Mouse (Mus musculus) urinary bladder, adult 2 months (tissue): ENCODE results near the gene Cactin. TPM values are rescaled to one million over a fixed set of nuclear protein-coding genes. Genes with fewer than 3 reads are reported as not detected.

Experiments used
- DNase-seq: peaks from one replicate; pipeline ENCODE4 v3.0.0; 2022; ENCODE audit warnings: low spot score
- polyA plus RNA-seq: library from polyadenylated mRNA; depleted of rRNA; stranded (reverse); fragments of >200 nt; gene quantifications from 2 replicates; pipeline ENCODE4 v1.2.3, GENCODE M21; 2012; rRNA removed

The Cactin gene
- polyA plus RNA-seq, 1 experiment: 29.5 TPM

- DNase-seq: no peak
Measured at GRCm38 (mm10) chr10:81365073-81365472, 44.2 kb downstream of the Cactin start.

GRCm38 (mm10) chr10:81365672-81366476, 45.0 kb downstream of the Cactin start, which contains the start of gene 4930404N11Rik:
Gene 4930404N11Rik, minus strand, starts transcription at chr10:81365816.
- DNase-seq: no peak

GRCm38 (mm10) chr10:81366477-81367206, 45.7 kb downstream of the Cactin start:
- no peak for DNase-seq

- no peak for DNase-seq
Measured at GRCm38 (mm10) chr10:81367207-81367495, 46.2 kb downstream of the Cactin start.

- no peak for DNase-seq
Measured at GRCm38 (mm10) chr10:81375322-81375721, 54.4 kb downstream of the Cactin start.

Other genes starting within 250 kb of the Cactin start
- gene Creb3l3, start 222.2 kb upstream of the Cactin start, polyA plus RNA-seq: 1.1 and 1.2 TPM in 2 replicates
- 119 TPM in 2 replicates for gene Map2k2, start 215.2 kb upstream of the Cactin start, polyA plus RNA-seq
- gene Zbtb7a, start 185.9 kb upstream of the Cactin start, polyA plus RNA-seq: 30.0 and 39.0 TPM in 2 replicates
- 12.5 and 17.9 TPM in 2 replicates for gene Pias4, start 153.2 kb upstream of the Cactin start, polyA plus RNA-seq
- gene Eef2, start 144.5 kb upstream of the Cactin start, polyA plus RNA-seq: 1,109 and 1,486 TPM in 2 replicates
- gene Dapk3, start 138.1 kb upstream of the Cactin start, polyA plus RNA-seq: 58.2 and 61.1 TPM in 2 replicates
- gene 4930442H23Rik, start 137.3 kb upstream of the Cactin start, polyA plus RNA-seq: not detected in 2 replicates
- gene Nmrk2, start 119.1 kb upstream of the Cactin start, polyA plus RNA-seq: not detected in 2 replicates
- gene Atcay, start 90.3 kb upstream of the Cactin start, polyA plus RNA-seq: 0.10 and 0.13 TPM in 2 replicates
- gene Zfr2, start 87.9 kb upstream of the Cactin start, polyA plus RNA-seq: 29.3 and 34.4 TPM in 2 replicates
- gene Matk, start 68.2 kb upstream of the Cactin start, polyA plus RNA-seq: 2.2 and 2.6 TPM in 2 replicates
- 95.9 and 103 TPM in 2 replicates for gene Mrpl54, start 54.2 kb upstream of the Cactin start, polyA plus RNA-seq
- gene Apba3, start 54.1 kb upstream of the Cactin start, polyA plus RNA-seq: 45.9 and 48.3 TPM in 2 replicates
- 23.7 and 25.1 TPM in 2 replicates for gene Tjp3, start 29.5 kb upstream of the Cactin start, polyA plus RNA-seq
- 38.6 and 48.9 TPM in 2 replicates for gene Pip5k1c, start 28.1 kb upstream of the Cactin start, polyA plus RNA-seq
- 9.3 and 11.6 TPM in 2 replicates for gene Tbxa2r, start 7.6 kb downstream of the Cactin start, polyA plus RNA-seq
- 3.2 and 6.5 TPM in 2 replicates for gene Gipc3, start 22.2 kb downstream of the Cactin start, polyA plus RNA-seq
- gene Hmg20b, start 29.4 kb downstream of the Cactin start, polyA plus RNA-seq: 82.9 and 91.7 TPM in 2 replicates
- gene Mfsd12, start 36.4 kb downstream of the Cactin start, polyA plus RNA-seq: 12.1 and 12.4 TPM in 2 replicates
- gene 4930404N11Rik, start 44.7 kb downstream of the Cactin start, polyA plus RNA-seq: 1.9 and 2.1 TPM in 2 replicates
- gene Fzr1, start 57.4 kb downstream of the Cactin start, polyA plus RNA-seq: 34.1 and 34.4 TPM in 2 replicates
- 42.9 and 47.4 TPM in 2 replicates for gene Dohh, start 63.3 kb downstream of the Cactin start, polyA plus RNA-seq
- gene Gm48551, start 63.4 kb downstream of the Cactin start, polyA plus RNA-seq: 3.6 and 3.8 TPM in 2 replicates
- 2.7 and 3.6 TPM in 2 replicates for gene Gm48552, start 67.9 kb downstream of the Cactin start, polyA plus RNA-seq
- gene Smim24, start 71.9 kb downstream of the Cactin start, polyA plus RNA-seq: 5.0 and 6.9 TPM in 2 replicates
- gene Nfic, start 134.5 kb downstream of the Cactin start, polyA plus RNA-seq: 28.4 and 67.0 TPM in 2 replicates
- gene Celf5, start 161.6 kb downstream of the Cactin start, polyA plus RNA-seq: 0.44 and 0.49 TPM in 2 replicates
- 79.9 and 89.6 TPM in 2 replicates for gene Ncln, start 175.3 kb downstream of the Cactin start, polyA plus RNA-seq
- 2.2 and 2.3 TPM in 2 replicates for gene S1pr4, start 179.0 kb downstream of the Cactin start, polyA plus RNA-seq
- gene Gna15, start 203.1 kb downstream of the Cactin start, polyA plus RNA-seq: 16.1 and 16.2 TPM in 2 replicates
- gene Gna11, start 224.1 kb downstream of the Cactin start, polyA plus RNA-seq: 84.0 and 88.5 TPM in 2 replicates
- 385 and 562 TPM in 2 replicates for gene Aes, start 238.4 kb downstream of the Cactin start, polyA plus RNA-seq